ENCODE assay signal across 16 mouse cellular contexts in the genomic region with DNA sequence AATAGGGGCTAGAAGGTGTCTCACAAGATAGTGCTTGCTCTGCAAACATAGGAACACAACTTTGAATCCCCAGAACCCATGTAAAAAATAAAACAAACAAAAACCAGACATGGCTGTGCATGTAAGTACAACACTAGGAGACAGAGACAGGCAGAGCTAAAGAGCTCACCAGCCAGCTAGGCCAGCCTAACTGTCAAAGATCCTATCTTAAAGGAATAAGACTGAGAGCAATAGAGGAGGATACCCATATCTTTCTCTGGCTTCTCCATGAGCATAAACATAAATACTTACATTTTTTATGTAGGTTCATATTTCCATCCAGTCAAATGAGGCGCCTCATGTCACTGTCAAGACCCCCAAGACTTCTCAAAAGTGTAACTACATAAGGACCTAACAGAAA.
"Had no signal": no experiment of that assay in that cellular context is flagged by ENCODE, and none has a peak within 500 bp of the region (broad histone marks: within the 10 kb centered on the region; RNA-seq: fewer than 3 reads in every experiment).

No protein-coding gene starts in this region.

- H3K9me3 ChIP-seq: limb, embryonic 10.5 days; megakaryocyte, embryonic 14.5 days; midbrain, embryonic 12.5 days; neural tube, embryonic 13.5 days; stomach, embryonic 15.5 days had no signal

- H3K27ac ChIP-seq: left cerebral cortex, adult 2 months; limb, embryonic 10.5 days; midbrain, embryonic 12.5 days; neural tube, embryonic 13.5 days; stomach, embryonic 15.5 days had no signal

- DNase-seq: kidney, adult 18-20 months; kidney, postnatal 25 days; lung, adult 2 months; lung, postnatal 4 days; retina, postnatal 1 day; thymus, adult 2 months; thymus, postnatal 25 days had no signal

- H3K9ac ChIP-seq: midbrain, embryonic 12.5 days; neural tube, embryonic 13.5 days; stomach, embryonic 15.5 days had no signal

- H3K4me3 ChIP-seq: left cerebral cortex, adult 2 months; limb, embryonic 10.5 days; megakaryocyte, embryonic 14.5 days; midbrain, embryonic 12.5 days; neural tube, embryonic 13.5 days; stomach, embryonic 15.5 days had no signal

- H3K27me3 ChIP-seq: megakaryocyte, embryonic 14.5 days; midbrain, embryonic 12.5 days; neural tube, embryonic 13.5 days; stomach, embryonic 15.5 days had no signal

- H3K4me2 ChIP-seq: midbrain, embryonic 12.5 days; neural tube, embryonic 13.5 days; stomach, embryonic 15.5 days had no signal

- ATAC-seq: inflammation-experienced regulatory T-cells, adult 6 months; lung, postnatal 0 days; midbrain, embryonic 16.5 days had no signal

- H3K36me3 ChIP-seq: limb, embryonic 10.5 days; midbrain, embryonic 12.5 days; neural tube, embryonic 13.5 days; stomach, embryonic 15.5 days had no signal
